Mouse (Mus musculus) midbrain, embryonic 14.5 days (tissue): ENCODE data around the gene Gm8909. TPM values are rescaled to one million over a fixed set of nuclear protein-coding genes. Genes with fewer than 3 reads are reported as not detected.
A peak's percentile ranks its signal among the peaks of the same experiment; 100 is the strongest.

Experiments used
- ATAC-seq: fragments of 200-750 bp; cut with Nextera tagmentation; 2 replicates; pipeline ENCODE4 v1.8.0; 2017; ENCODE audit warnings: moderate number of reproducible peaks, moderate library complexity; ENCODE audit not compliant: low FRiP score, low TSS enrichment
- DNase-seq: peaks from one replicate; pipeline ENCODE4 v3.0.0-alpha.2; 2015
- H3K27ac ChIP-seq: fragments of 300-500 bp; sonication (generic); replicated peaks from 2 replicates; pipeline ENCODE4 v1.5.1; 2014; ENCODE audit warnings: mild to moderate bottlenecking, low read depth, low read length, moderate library complexity
- H3K27me3 ChIP-seq: fragments of 300-500 bp; sonication (generic); 2 replicates; pipeline ENCODE4 v1.6.1; 2014; ENCODE audit warnings: low read length, control low read depth, mixed read lengths; ENCODE audit not compliant: control insufficient read depth, insufficient read depth
- H3K36me3 ChIP-seq: fragments of 300-500 bp; sonication (generic); 2 replicates; pipeline ENCODE4 v1.6.1; 2014; ENCODE audit warnings: low read length, control low read depth; ENCODE audit not compliant: control insufficient read depth, insufficient read depth
- H3K4me1 ChIP-seq: fragments of 300-500 bp; sonication (generic); 2 replicates; pipeline ENCODE4 v1.6.1; 2014; ENCODE audit warnings: mild to moderate bottlenecking, antibody characterized with exemption, low read length, control low read depth; ENCODE audit not compliant: control insufficient read depth, insufficient read depth
- H3K4me2 ChIP-seq: fragments of 300-500 bp; sonication (generic); 2 replicates; pipeline ENCODE4 v1.6.1; 2014; ENCODE audit warnings: mild to moderate bottlenecking, low read length, moderate library complexity
- H3K4me3 ChIP-seq: fragments of 300-500 bp; sonication (generic); replicated peaks from 2 replicates; pipeline ENCODE4 v1.5.1; 2014; ENCODE audit warnings: low read depth, low read length
- H3K9ac ChIP-seq: fragments of 300-500 bp; sonication (generic); replicated peaks from 2 replicates; pipeline ENCODE4 v1.6.1; 2014; ENCODE audit warnings: mild to moderate bottlenecking, low read length, moderate library complexity
- H3K9me3 ChIP-seq: fragments of 300-500 bp; sonication (generic); 2 replicates; pipeline ENCODE4 v1.6.1; 2016; ENCODE audit warnings: low read length, control low read depth, mixed read lengths; ENCODE audit not compliant: control insufficient read depth
- WGBS: fragments of 180-500 bp; shearing (Covaris S2); extraction: QIAGEN DNeasy Blood & Tissue Kit; methylation state at CpG from one replicate; pipeline ENCODE4 v1.1.7; 2014; 5-methylcytosine and 5-hydroxymethylcytosine counted together
- polyA plus RNA-seq: library from polyadenylated mRNA; unstranded; fragments of >200 nt; fragmentation: Nextera tagmentation; extraction: Ambion mirVana; gene quantifications from 2 replicates; pipeline ENCODE4 v1.2.1, GENCODE M21; 2014

Gm8909 gene
- not detected in 2 replicates for polyA plus RNA-seq

- H3K9me3 ChIP-seq = no peaks in the 10 kb centered on the region
- ATAC-seq (no peak), DNase-seq (no peak)
- peaks cover 61% of the 10 kb centered on the region for H3K27me3 ChIP-seq
- under 1% methylated on average over 60 of the region's 63 CpGs for WGBS
- H3K4me1 ChIP-seq = no peaks in the 10 kb centered on the region
- H3K27ac ChIP-seq = no peak within 1 kb of the TSS
- no peaks in the 10 kb centered on the region for H3K36me3 ChIP-seq
- H3K4me2 ChIP-seq = peak within 1 kb of the TSS; percentile 30
- peak within 1 kb of the TSS; percentile 15; the same call in 1 of the 2 replicates for H3K4me3 ChIP-seq
- H3K9ac ChIP-seq = no peak within 1 kb of the TSS
Observed at GRCm38 (mm10) chr17:36168039-36168652, at the start of gene Gm8909. Gm8909 (minus strand) TSS chr17:36168537.

- no peak overlapping the region for H3K27ac ChIP-seq
- H3K36me3 ChIP-seq = no peaks in the 10 kb centered on the region
- H3K9ac ChIP-seq = no peak overlapping the region
- no peak for ATAC-seq
- no peaks in the 10 kb centered on the region for H3K9me3 ChIP-seq
- WGBS = 3% methylated on average over 20 of the region's 20 CpGs
- no peaks in the 10 kb centered on the region for H3K4me1 ChIP-seq
- H3K4me2 ChIP-seq = 0 out of 2 replicates have a peak overlapping the region, but pooled peaks have one; percentile 17
- no peak overlapping the region for H3K4me3 ChIP-seq
- peaks cover 36% of the 10 kb centered on the region for H3K27me3 ChIP-seq
- no peak for DNase-seq
Observed at GRCm38 (mm10) chr17:36215586-36215985, 47.2 kb upstream of the Gm8909 start.

GRCm38 (mm10) chr17:36206846-36207245, 38.5 kb upstream of the Gm8909 start:
- DNase-seq = no peak
- H3K27me3 ChIP-seq = peaks cover 17% of the 10 kb centered on the region

GRCm38 (mm10) chr17:36205862-36206261, 37.5 kb upstream of the Gm8909 start:
- DNase-seq (peak; percentile 37), ATAC-seq (no peak)
- H3K4me3 ChIP-seq = peak overlapping the region; percentile 26
- no peaks in the 10 kb centered on the region for H3K36me3 ChIP-seq
- peaks cover 17% of the 10 kb centered on the region for H3K27me3 ChIP-seq
- no peaks in the 10 kb centered on the region for H3K9me3 ChIP-seq
- H3K9ac ChIP-seq = no peak overlapping the region
- H3K4me1 ChIP-seq = no peaks in the 10 kb centered on the region
- no peak overlapping the region for H3K27ac ChIP-seq
- under 1% methylated on average over 41 of the region's 41 CpGs for WGBS
- H3K4me2 ChIP-seq = peak overlapping the region; percentile 50

More at GRCm38 (mm10) chr17:36206846-36207245, 38.5 kb upstream of the Gm8909 start:
- Histone ChIP-seq H3K9ac (no peak overlapping the region), H3K9me3 (no peaks in the 10 kb centered on the region), H3K4me3 (no peak overlapping the region), H3K27ac (no peak overlapping the region), H3K36me3 (no peaks in the 10 kb centered on the region), H3K4me2 (no peak overlapping the region), H3K4me1 (no peaks in the 10 kb centered on the region)
- ATAC-seq = no peak

- no peaks in the 10 kb centered on the region for H3K9me3 ChIP-seq
- H3K4me1 ChIP-seq = no peaks in the 10 kb centered on the region
- no peak overlapping the region for H3K27ac ChIP-seq
- H3K36me3 ChIP-seq = no peaks in the 10 kb centered on the region
- ATAC-seq = no peak
- peak overlapping the region; percentile 26 for H3K4me3 ChIP-seq
- no peak overlapping the region for H3K9ac ChIP-seq
- peak overlapping the region; percentile 50 for H3K4me2 ChIP-seq
- H3K27me3 ChIP-seq = peaks cover 17% of the 10 kb centered on the region
- DNase-seq = no peak
- 3% methylated on average over 15 of the region's 15 CpGs for WGBS
Observed at GRCm38 (mm10) chr17:36205456-36205855, 37.1 kb upstream of the Gm8909 start.

- ATAC-seq (no peak), DNase-seq (no peak)
- 86% methylated on average over 2 of the region's 2 CpGs for WGBS
- Histone ChIP-seq H3K27me3 (peaks cover 17% of the 10 kb centered on the region), H3K27ac (no peak overlapping the region), H3K4me3 (no peak overlapping the region), H3K9ac (no peak overlapping the region), H3K9me3 (no peaks in the 10 kb centered on the region), H3K4me1 (no peaks in the 10 kb centered on the region), H3K4me2 (no peak overlapping the region), H3K36me3 (no peaks in the 10 kb centered on the region)
Observed at GRCm38 (mm10) chr17:36201851-36202250, 33.5 kb upstream of the Gm8909 start.

- H3K4me2 ChIP-seq = no peak overlapping the region
- H3K9ac ChIP-seq = no peak overlapping the region
- no peak overlapping the region for H3K4me3 ChIP-seq
- no peaks in the 10 kb centered on the region; the same call in 1 of the 2 replicates for H3K27me3 ChIP-seq
- H3K9me3 ChIP-seq = no peaks in the 10 kb centered on the region
- ATAC-seq (no peak), DNase-seq (no peak)
- no peaks in the 10 kb centered on the region for H3K4me1 ChIP-seq
- no peaks in the 10 kb centered on the region for H3K36me3 ChIP-seq
- H3K27ac ChIP-seq = no peak overlapping the region
- 10% methylated on average over 5 of the region's 5 CpGs for WGBS
Observed at GRCm38 (mm10) chr17:36198317-36198716, 30.0 kb upstream of the Gm8909 start.

- H3K4me1 ChIP-seq = no peaks in the 10 kb centered on the region
- DNase-seq = no peak
- 86% methylated on average over 6 of the region's 6 CpGs for WGBS
Observed at GRCm38 (mm10) chr17:36194471-36194870, 26.1 kb upstream of the Gm8909 start.

GRCm38 (mm10) chr17:36193546-36194141, 25.3 kb upstream of the Gm8909 start:
- Histone ChIP-seq H3K4me1 (no peaks in the 10 kb centered on the region), H3K9me3 (no peaks in the 10 kb centered on the region), H3K4me3 (no peak overlapping the region), H3K9ac (no peak overlapping the region), H3K4me2 (no peak overlapping the region), H3K27ac (no peak overlapping the region), H3K27me3 (peaks cover 6% of the 10 kb centered on the region; the same call in 1 of the 2 replicates), H3K36me3 (no peaks in the 10 kb centered on the region)
- ATAC-seq (no peak), DNase-seq (peak; percentile 95)
- 27% methylated on average over 8 of the region's 8 CpGs for WGBS

More at GRCm38 (mm10) chr17:36194471-36194870, 26.1 kb upstream of the Gm8909 start:
- Histone ChIP-seq H3K27me3 (no peaks in the 10 kb centered on the region), H3K9ac (no peak overlapping the region), H3K36me3 (no peaks in the 10 kb centered on the region), H3K27ac (no peak overlapping the region), H3K4me3 (no peak overlapping the region), H3K4me2 (no peak overlapping the region), H3K9me3 (no peaks in the 10 kb centered on the region)
- ATAC-seq = no peak
